Mouse (Mus musculus) kidney, adult 9 months (tissue): Measurements from ENCODE around the gene Zfhx2.
A peak's percentile ranks its signal among the peaks of the same experiment; 100 is the strongest.

Experiments
- DNase-seq: peaks from one replicate; pipeline ENCODE4 v3.0.0; 2022

Gene Zfhx2

DNA sequence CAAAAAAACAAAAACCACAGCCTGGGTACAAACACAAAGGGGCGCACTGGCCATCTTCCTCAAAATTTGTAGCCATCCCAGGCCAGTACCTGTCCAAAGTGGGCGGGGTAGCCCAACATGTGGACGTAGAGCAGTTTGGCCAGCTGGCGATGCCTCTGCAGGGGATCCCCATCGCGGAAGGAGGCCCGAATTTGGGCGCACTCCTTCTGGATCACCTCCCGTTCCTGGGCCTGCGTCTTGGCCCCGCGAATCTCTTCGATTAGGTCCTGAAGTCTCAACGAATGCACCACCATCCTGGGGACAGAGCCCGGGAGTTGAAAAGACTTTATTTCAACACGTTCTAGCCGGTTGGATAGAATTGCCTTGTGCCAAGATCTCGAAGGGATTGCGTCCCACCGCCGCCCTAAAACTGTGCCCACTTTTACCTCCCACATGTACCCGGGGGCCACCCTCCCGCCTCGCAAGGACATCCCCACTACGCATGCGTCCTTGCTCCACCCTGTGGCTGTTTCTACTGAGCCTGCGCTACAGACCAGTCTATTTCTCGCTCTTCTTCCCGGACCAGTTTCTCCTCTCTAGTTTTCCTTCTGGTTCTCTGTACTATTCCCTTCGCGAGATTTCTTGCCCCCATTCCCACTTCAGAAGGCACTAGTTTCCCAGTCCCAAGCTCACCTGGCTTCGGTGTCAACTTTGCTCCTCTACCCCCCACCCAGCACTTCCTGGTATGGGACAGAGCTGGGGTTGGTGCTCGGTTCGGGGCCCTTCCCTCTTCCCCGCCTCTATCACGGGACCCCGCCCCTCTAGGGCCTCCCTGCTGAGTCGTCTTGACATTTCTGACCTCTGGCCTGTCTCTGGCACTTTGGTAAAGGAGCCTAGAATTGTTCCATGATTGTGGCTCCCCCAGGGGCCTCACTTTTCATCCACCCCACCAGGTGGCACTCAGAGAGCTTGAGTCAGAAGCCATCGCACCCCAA, 14.0 kb upstream of the Zfhx2 start, which contains the start of gene Ap1g2:
Gene Ap1g2, minus strand, starts transcription at position 758 of the 974 bp plus-strand sequence.
- peak; percentile 92 for DNase-seq

- no peak for DNase-seq
Measured at GRCm38 (mm10) chr14:55105386-55105785, 13.3 kb upstream of the Zfhx2 start.

DNA sequence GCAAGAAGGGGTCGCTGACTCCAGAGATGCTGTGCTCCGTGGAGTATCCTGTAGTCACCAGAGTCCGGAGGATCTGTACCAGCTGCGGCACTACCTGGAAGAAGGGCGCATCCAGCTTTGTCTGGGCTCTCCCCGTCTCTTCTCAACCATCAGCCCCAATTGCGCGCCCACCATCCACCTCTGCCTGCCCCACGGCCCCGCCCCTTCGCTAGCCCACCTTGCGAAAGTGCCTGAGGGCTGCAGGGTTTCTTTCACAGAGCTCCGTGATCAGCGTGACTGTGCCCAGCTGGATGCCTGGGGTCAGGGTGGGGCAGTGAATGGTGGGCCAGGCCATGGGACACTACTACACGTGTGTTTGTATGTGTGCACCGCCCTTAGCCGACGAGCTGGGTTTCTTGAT, 12.2 kb upstream of the Zfhx2 start:
- DNase-seq, result no peak

GRCm38 (mm10) chr14:55102253-55102785, 10.2 kb upstream of the Zfhx2 start:
- no peak for DNase-seq

DNA sequence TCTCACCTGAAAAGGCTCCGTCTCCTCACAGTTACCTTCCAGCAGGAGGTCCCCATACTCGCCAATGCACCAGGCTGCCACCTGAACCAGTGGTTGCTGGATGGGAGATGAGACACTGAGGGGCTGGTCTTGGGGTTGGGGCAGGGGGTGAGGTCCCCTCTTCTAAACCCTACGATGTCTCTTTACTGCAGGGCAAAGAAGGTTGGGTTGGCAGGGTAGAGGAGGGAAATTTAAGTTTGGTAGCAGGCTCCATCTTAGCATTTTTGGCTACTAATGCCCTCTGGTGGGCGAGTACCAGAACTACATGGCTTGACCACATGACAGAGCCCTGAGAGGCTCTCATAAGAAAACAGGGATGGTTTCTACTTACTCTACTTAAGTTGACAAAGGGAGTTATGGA, 9.5 kb upstream of the Zfhx2 start:
- DNase-seq, result peak; percentile 71

- peak; percentile 69 for DNase-seq
Measured at GRCm38 (mm10) chr14:55098067-55098466, 5.9 kb upstream of the Zfhx2 start.

GRCm38 (mm10) chr14:55097646-55098045, 5.5 kb upstream of the Zfhx2 start:
- no peak for DNase-seq

DNA sequence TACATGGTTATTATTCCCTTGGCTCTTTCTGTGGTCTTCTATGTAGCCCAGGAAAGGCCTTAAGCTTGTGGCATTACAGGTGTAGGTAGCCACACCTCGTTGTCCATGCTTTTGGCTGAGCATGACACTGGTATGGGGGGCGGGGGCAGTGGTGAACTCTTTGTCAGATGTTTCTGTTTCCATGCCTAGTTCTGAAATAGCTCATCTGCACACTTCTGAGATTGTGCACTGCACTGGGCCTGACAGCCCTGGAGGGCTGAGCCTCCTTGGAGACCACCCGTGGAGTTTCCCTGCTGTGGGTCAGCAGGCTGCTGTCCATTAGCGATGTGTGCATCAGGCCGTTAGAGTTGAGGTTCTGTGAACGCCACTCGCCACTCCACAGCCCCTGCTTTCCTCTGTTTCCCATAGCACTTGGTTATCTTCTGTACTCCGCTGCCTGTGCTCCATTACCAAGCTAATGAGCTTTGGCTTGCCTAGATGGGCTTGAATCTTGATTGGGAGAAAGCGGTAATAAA, 4.5 kb upstream of the Zfhx2 start:
- DNase-seq, result no peak

GRCm38 (mm10) chr14:55095671-55096070, 3.5 kb upstream of the Zfhx2 start:
- no peak for DNase-seq

GRCm38 (mm10) chr14:55095263-55095662, 3.1 kb upstream of the Zfhx2 start:
- DNase-seq, result no peak

DNA sequence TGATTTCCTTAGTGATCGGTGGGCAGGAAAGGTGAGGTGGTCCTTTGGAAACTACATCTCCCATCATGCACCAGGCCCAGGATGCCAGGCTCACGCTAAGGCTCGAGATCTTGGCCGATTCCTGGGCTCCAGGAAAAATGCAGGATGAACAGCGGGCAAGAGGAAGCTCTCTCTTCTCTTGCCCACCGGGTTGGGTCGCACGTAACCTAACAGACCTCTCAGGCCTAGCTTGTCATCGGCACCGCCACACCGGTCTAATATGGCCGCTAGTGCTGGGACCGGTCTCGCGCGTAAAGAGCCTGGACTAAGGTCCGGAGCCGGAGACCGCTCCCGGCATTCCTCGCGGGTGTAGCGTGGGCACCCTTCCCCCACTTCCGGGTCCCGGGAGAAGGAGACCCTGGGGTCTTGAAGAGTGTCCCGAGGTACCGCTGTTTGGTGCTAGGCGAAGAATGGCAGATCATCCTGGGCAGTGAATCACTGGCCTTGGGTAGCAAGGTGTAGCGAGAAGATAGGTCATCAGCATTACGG, 2.6 kb upstream of the Zfhx2 start, which contains the start of gene Thtpa:
Gene Thtpa, plus strand, starts transcription at position 81 of the 528 bp plus-strand sequence.
- peak; percentile 86 for DNase-seq

GRCm38 (mm10) chr14:55093927-55094326, 1.8 kb upstream of the Zfhx2 start:
- no peak for DNase-seq

DNA sequence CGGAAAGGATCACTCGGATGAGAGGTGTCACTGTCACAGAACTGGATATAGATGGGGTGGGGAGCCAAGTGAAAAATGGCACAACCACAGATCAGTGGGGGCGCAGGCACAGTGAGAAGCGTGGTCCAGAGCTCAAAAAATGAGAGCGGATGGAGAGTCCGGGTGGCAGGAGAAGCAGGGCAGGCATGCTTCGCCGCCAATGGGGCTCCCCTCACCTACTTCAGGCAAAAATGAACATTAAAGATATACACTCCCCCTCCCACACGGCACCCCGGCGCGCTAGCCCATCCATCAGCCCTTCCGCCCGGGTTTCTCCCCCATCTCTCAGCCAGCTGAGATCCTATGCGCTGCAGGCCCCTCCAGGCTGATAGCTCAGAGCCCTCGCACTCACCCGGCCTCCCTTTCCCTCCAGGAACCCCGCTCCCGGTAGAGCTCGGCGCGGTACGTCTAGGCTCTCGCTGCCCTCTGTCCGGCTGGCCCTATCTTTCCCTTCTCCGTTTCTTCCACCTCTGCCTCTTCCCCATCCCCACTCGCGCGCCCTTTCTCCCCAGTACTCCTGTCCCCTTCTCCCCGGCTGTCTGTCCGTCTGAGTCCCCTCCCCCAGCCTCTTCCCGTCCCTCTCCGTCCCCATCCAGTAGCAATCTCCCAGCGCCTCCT, 787 bp downstream of the Zfhx2 start:
- DNase-seq, result no peak

- peak; percentile 25 for DNase-seq
Measured at GRCm38 (mm10) chr14:55089199-55089947, 2.8 kb downstream of the Zfhx2 start.

DNA sequence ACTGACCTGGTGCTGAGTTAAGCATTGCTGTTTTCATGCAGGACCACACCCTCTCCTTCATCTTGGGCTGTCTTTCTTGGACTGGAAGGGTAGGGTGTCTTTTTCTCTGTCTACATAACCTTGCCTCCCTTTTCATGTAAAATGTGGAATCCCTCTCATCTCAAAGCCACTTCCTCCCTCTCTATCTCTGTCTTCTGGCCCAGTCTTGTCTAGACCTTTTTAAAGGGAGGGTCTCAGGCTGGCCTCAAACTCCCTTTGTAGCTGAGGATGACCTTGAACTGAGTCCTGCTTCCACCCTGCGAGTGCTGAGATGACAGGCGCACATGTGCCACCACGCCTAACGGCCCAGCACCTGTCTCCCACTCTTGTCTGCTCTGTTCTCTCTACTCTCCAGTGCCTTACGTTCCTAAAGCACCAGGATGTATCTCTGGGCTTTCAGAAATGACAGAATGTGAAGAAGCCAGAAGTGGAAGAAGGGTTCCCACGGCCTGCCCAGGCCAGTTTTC, 6.1 kb downstream of the Zfhx2 start:
- DNase-seq, result no peak

GRCm38 (mm10) chr14:55085324-55086008, 6.7 kb downstream of the Zfhx2 start:
- DNase-seq, result peak; percentile 84

DNA sequence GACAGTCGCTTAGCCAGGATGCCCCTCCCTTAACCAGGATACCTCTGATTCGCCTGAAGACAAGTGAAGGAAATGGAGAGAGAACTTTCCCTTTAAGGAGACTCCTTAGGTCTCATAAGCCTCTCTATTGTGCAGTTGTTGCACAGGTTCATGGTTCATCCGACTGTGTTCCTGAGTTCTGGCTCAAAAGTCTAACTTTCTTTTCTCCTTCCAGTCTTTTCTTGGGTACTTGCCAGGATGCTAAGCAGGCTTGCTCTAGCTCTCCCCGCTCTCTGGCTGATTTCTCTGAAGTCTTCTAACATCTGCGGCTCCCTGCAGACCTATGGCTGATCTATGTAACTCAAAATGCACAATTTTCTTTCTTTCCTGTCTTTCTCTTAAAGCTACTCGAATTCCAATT, 8.6 kb downstream of the Zfhx2 start:
- DNase-seq, result peak; percentile 85

DNA sequence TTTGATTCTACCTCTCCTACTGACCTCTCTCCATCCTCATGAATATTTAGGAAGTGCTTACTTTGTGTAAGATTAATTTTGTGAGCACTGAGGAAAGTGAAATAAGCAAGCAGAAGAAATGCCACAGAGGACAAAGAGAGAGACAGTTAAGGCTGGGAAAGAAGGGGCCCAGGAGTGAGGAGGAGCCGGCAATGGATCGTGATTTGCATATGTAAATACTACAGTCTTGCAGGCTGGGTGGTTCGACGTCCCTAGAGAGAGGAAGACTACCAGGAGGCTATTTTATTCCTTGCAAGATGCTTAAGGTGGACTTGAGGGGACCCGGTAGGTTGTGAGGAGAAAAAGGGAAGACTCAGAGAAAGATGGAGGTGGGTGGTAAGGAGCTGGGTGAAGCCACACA, 11.0 kb downstream of the Zfhx2 start:
- no peak for DNase-seq

GRCm38 (mm10) chr14:55079214-55079970, 12.7 kb downstream of the Zfhx2 start:
- DNase-seq, result peak; percentile 73

DNA sequence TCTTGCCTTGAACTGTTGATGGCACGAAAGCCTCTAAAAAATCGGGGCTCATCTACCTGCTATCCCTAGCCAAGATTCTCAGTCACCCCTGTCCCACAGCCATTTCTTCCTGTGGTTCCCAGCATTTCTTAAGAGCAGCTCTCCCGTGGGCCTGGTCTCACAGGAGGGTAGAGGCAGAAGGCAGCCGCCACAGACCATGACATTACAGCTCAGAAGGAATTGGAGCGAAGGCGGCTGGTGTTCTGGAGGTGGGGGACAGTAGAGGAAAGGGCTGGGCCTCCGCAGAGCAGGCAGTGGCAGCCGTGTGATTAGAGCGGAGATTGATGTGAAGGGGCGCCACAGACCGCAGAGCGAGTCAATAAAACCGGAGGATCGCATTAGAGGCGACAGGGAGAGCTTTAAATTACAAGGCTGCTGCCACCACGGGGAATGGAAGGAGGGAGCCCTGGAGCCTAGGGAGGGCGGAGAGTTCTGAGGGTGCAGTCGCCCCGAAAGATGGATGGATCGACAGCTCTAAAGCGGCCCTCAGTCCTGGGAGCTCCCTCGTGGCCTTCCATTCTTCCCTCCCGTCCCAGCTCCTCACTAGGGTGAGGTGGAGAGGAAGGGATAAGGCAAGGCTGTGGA, 13.6 kb downstream of the Zfhx2 start:
- DNase-seq, result no peak
